Mouse (Mus musculus) stomach, postnatal 0 days (tissue): ENCODE results near the gene Sco1. TPM values are rescaled to one million over a fixed set of nuclear protein-coding genes. Genes with fewer than 3 reads are reported as not detected.

Source experiments
- ATAC-seq: fragments of 200-750 bp; cut with Nextera tagmentation; 2 replicates; pipeline ENCODE4 v1.8.0; 2017; ENCODE audit not compliant: low FRiP score, low TSS enrichment
- DNase-seq: peaks from one replicate; pipeline ENCODE4 v3.0.0-alpha.2; 2016; ENCODE audit warnings: low spot score
- H3K27ac ChIP-seq: fragments of 300-500 bp; sonication (generic); replicated peaks from 2 replicates; pipeline ENCODE4 v1.5.1; 2014; ENCODE audit warnings: mild to moderate bottlenecking, control low read depth
- H3K27me3 ChIP-seq: fragments of 300-500 bp; sonication (generic); 2 replicates; pipeline ENCODE4 v1.6.1; 2014; ENCODE audit warnings: low read length; ENCODE audit not compliant: control insufficient read depth, insufficient read depth
- H3K36me3 ChIP-seq: fragments of 300-500 bp; sonication (generic); 2 replicates; pipeline ENCODE4 v1.6.1; 2014; ENCODE audit warnings: low read length, mixed read lengths; ENCODE audit not compliant: control insufficient read depth, insufficient read depth
- H3K4me1 ChIP-seq: fragments of 300-500 bp; sonication (generic); replicated peaks from 2 replicates; pipeline ENCODE4 v1.6.1; 2014; ENCODE audit warnings: antibody characterized with exemption; ENCODE audit not compliant: control insufficient read depth, insufficient read depth
- H3K4me2 ChIP-seq: fragments of 300-500 bp; sonication (generic); replicated peaks from 2 replicates; pipeline ENCODE4 v1.6.1; 2014; ENCODE audit warnings: low read depth, mild to moderate bottlenecking, control low read depth, moderate library complexity
- H3K4me3 ChIP-seq: fragments of 300-500 bp; sonication (generic); 2 replicates; pipeline ENCODE4 v1.5.1; 2014; ENCODE audit warnings: low read depth, low read length, control low read depth
- H3K9ac ChIP-seq: fragments of 300-500 bp; sonication (generic); 2 replicates; pipeline ENCODE4 v1.6.1; 2014; ENCODE audit warnings: mild to moderate bottlenecking, low read length, control low read depth, mixed read lengths
- H3K9me3 ChIP-seq: fragments of 300-500 bp; sonication (generic); 2 replicates; pipeline ENCODE4 v1.6.1; 2016; ENCODE audit warnings: low read length; ENCODE audit not compliant: control insufficient read depth
- CTCF ChIP-seq: IDR thresholded peaks from 2 replicates; pipeline ENCODE4 v1.5.1; 2016; ENCODE audit warnings: antibody characterized with exemption, low read depth, mild to moderate bottlenecking, moderate library complexity
- EP300 ChIP-seq: optimal IDR thresholded peaks from 2 replicates; pipeline ENCODE3; 2016; ENCODE audit warnings: antibody characterized with exemption
- WGBS: fragments of 180-500 bp; shearing (Covaris S2); extraction: QIAGEN DNeasy Blood & Tissue Kit; methylation state at CpG from one replicate; pipeline ENCODE4 v1.1.7; 2014; 5-methylcytosine and 5-hydroxymethylcytosine counted together
- polyA plus RNA-seq: library from polyadenylated mRNA; unstranded; fragments of >200 nt; fragmentation: Nextera tagmentation; extraction: Ambion mirVana; gene quantifications from 2 replicates; pipeline ENCODE4 v1.2.1, GENCODE M21; 2015

Gene Sco1
- polyA plus RNA-seq, 1 experiment from 2014 or later = 14.5 TPM

GRCm38 (mm10) chr11:67106973-67107372, 54.5 kb downstream of the Sco1 start:
- H3K9ac ChIP-seq = no peak overlapping the region
- no peaks in the 10 kb centered on the region for H3K9me3 ChIP-seq
- H3K4me3 ChIP-seq = no peak overlapping the region
- H3K27ac ChIP-seq = no peak overlapping the region
- TF ChIP-seq EP300 (no peak), CTCF (no peak)
- H3K4me1 ChIP-seq = no peaks in the 10 kb centered on the region
- WGBS = 93% methylated on average over 10 of the region's 10 CpGs
- no peak overlapping the region for H3K4me2 ChIP-seq
- DNase-seq (no peak), ATAC-seq (no peak)
- no peaks in the 10 kb centered on the region for H3K27me3 ChIP-seq
- no peaks in the 10 kb centered on the region for H3K36me3 ChIP-seq

- DNase-seq = peak; percentile 81
- Histone ChIP-seq H3K4me2 (no peak overlapping the region), H3K27ac (no peak overlapping the region), H3K27me3 (no peaks in the 10 kb centered on the region), H3K4me1 (no peaks in the 10 kb centered on the region), H3K4me3 (no peak overlapping the region), H3K9ac (no peak overlapping the region), H3K9me3 (no peaks in the 10 kb centered on the region), H3K36me3 (no peaks in the 10 kb centered on the region)
- 34% methylated on average over 5 of the region's 5 CpGs for WGBS
- ATAC-seq = peak; percentile 44; the same call in 1 of the 2 replicates
- TF ChIP-seq EP300 (no peak), CTCF (peak; percentile 94)
Observed at GRCm38 (mm10) chr11:67110168-67110948, 57.9 kb downstream of the Sco1 start.

GRCm38 (mm10) chr11:67112019-67112850, 59.8 kb downstream of the Sco1 start:
- no peaks in the 10 kb centered on the region for H3K4me1 ChIP-seq
- no peak overlapping the region for H3K9ac ChIP-seq
- DNase-seq (peak; percentile 77), ATAC-seq (no peak)
- 35% methylated on average over 11 of the region's 11 CpGs for WGBS
- no peaks in the 10 kb centered on the region for H3K27me3 ChIP-seq
- no peak overlapping the region for H3K4me3 ChIP-seq
- H3K9me3 ChIP-seq = no peaks in the 10 kb centered on the region
- H3K27ac ChIP-seq = no peak overlapping the region
- TF ChIP-seq EP300 = no peak
- TF ChIP-seq CTCF = peak; percentile 87
- H3K4me2 ChIP-seq = no peak overlapping the region
- H3K36me3 ChIP-seq = no peaks in the 10 kb centered on the region

- Histone ChIP-seq H3K4me3 (no peak overlapping the region), H3K9ac (no peak overlapping the region), H3K36me3 (no peaks in the 10 kb centered on the region), H3K27ac (no peak overlapping the region), H3K4me2 (no peak overlapping the region), H3K27me3 (no peaks in the 10 kb centered on the region), H3K9me3 (no peaks in the 10 kb centered on the region), H3K4me1 (no peaks in the 10 kb centered on the region)
- WGBS = 39% methylated on average over 11 of the region's 11 CpGs
- DNase-seq (peak; percentile 71), ATAC-seq (no peak)
- TF ChIP-seq CTCF (peak; percentile 93), EP300 (no peak)
Observed at GRCm38 (mm10) chr11:67112851-67113202, 60.4 kb downstream of the Sco1 start.

- H3K27ac ChIP-seq = no peak overlapping the region
- no peaks in the 10 kb centered on the region for H3K27me3 ChIP-seq
- H3K9me3 ChIP-seq = no peaks in the 10 kb centered on the region
- TF ChIP-seq EP300 = no peak
- no peaks in the 10 kb centered on the region for H3K4me1 ChIP-seq
- no peak overlapping the region for H3K9ac ChIP-seq
- H3K4me3 ChIP-seq = no peak overlapping the region
- DNase-seq (no peak), ATAC-seq (no peak)
- no peak overlapping the region for H3K4me2 ChIP-seq
- no peaks in the 10 kb centered on the region for H3K36me3 ChIP-seq
- 91% methylated on average over 6 of the region's 6 CpGs for WGBS
Observed at GRCm38 (mm10) chr11:67113381-67113780, 60.9 kb downstream of the Sco1 start.

GRCm38 (mm10) chr11:67114261-67114660, 61.8 kb downstream of the Sco1 start:
- Histone ChIP-seq H3K4me3 (no peak overlapping the region), H3K36me3 (no peaks in the 10 kb centered on the region), H3K27me3 (no peaks in the 10 kb centered on the region), H3K4me2 (no peak overlapping the region), H3K9me3 (no peaks in the 10 kb centered on the region), H3K27ac (no peak overlapping the region), H3K9ac (no peak overlapping the region), H3K4me1 (no peaks in the 10 kb centered on the region)
- WGBS = 88% methylated on average over 5 of the region's 5 CpGs
- DNase-seq = no peak
- TF ChIP-seq CTCF = no peak
- no peak for TF ChIP-seq EP300
- ATAC-seq = no peak
